Mouse (Mus musculus) kidney, postnatal 0 days (tissue): ENCODE measurements at regions not wholly inside any gene's neighbourhood (a gene's known extent, or its start where the extent isn't known, plus 50 kb on each side); places are given as distances from the start of the nearest gene placed in this dataset.

Source experiments
- ATAC-seq: fragments of 200-750 bp; cut with Nextera tagmentation; replicated peaks from 2 replicates; pipeline ENCODE4 v1.8.0; 2017; ENCODE audit warnings: low read depth, moderate number of reproducible peaks, moderate TSS enrichment, moderate library complexity; ENCODE audit not compliant: low FRiP score
- DNase-seq: peaks from one replicate; pipeline ENCODE4 v3.0.0-alpha.2; 2016; ENCODE audit warnings: low spot score
- H3K27ac ChIP-seq: fragments of 300-500 bp; sonication (generic); 2 replicates; pipeline ENCODE4 v1.5.1; 2014; ENCODE audit warnings: mild to moderate bottlenecking
- H3K27me3 ChIP-seq: fragments of 300-500 bp; sonication (generic); 2 replicates; pipeline ENCODE4 v1.6.1; 2014; ENCODE audit warnings: low read length, mixed read lengths; ENCODE audit not compliant: insufficient read depth
- H3K36me3 ChIP-seq: fragments of 300-500 bp; sonication (generic); 2 replicates; pipeline ENCODE4 v1.6.1; 2014; ENCODE audit warnings: low read length, mixed read lengths; ENCODE audit not compliant: insufficient read depth
- H3K4me1 ChIP-seq: fragments of 300-500 bp; sonication (generic); replicated peaks from 2 replicates; pipeline ENCODE4 v1.6.1; 2014; ENCODE audit warnings: antibody characterized with exemption, low read length, mixed read lengths; ENCODE audit not compliant: insufficient read depth
- H3K4me2 ChIP-seq: fragments of 300-500 bp; sonication (generic); 2 replicates; pipeline ENCODE4 v1.6.1; 2014; ENCODE audit warnings: mild to moderate bottlenecking, low read length, moderate library complexity, mixed read lengths
- H3K4me3 ChIP-seq: fragments of 300-500 bp; sonication (generic); replicated peaks from 2 replicates; pipeline ENCODE4 v1.5.1; 2014; ENCODE audit warnings: low read depth, low read length
- H3K9ac ChIP-seq: fragments of 300-500 bp; sonication (generic); 2 replicates; pipeline ENCODE4 v1.6.1; 2014; ENCODE audit warnings: low read depth, low read length
- H3K9me3 ChIP-seq: fragments of 300-500 bp; sonication (generic); replicated peaks from 2 replicates; pipeline ENCODE4 v1.6.1; 2016; ENCODE audit warnings: low read length, inconsistent platforms, mixed read lengths
- CTCF ChIP-seq: IDR thresholded peaks from 2 replicates; pipeline ENCODE4 v1.5.1; 2016; ENCODE audit warnings: antibody characterized with exemption, low read depth, mild to moderate bottlenecking, moderate library complexity
- WGBS: fragments of 180-500 bp; shearing (Covaris S2); extraction: QIAGEN DNeasy Blood & Tissue Kit; methylation state at CpG from one replicate; pipeline ENCODE4 v1.1.7; 2014; 5-methylcytosine and 5-hydroxymethylcytosine counted together

DNA sequence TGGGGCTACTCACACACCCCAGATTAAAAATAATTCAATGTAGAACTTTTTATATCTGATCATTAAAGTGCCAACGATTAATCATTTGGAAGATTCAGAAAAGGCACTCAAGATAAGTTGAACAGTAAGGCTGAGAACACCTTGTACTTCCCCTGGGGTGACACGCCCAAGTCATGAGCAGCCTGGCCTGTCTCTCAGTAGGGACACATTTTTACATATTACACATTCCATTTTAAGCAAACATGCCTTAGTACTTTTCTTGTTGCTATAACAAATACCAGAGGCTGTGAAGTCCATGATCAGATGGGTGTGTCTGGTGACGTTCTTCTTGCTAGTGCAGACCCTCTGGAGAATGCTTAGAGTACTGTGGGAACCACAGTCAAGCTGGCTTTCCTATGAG lies 184.2 kb upstream of the Tshz3 start:
- 88% methylated on average over 3 of the region's 3 CpGs for WGBS
- Histone ChIP-seq H3K4me3 (no peak overlapping the region), H3K27ac (no peak overlapping the region), H3K4me2 (no peak overlapping the region), H3K27me3 (no peaks in the 10 kb centered on the region), H3K9me3 (no peaks in the 10 kb centered on the region), H3K36me3 (no peaks in the 10 kb centered on the region), H3K4me1 (no peaks in the 10 kb centered on the region), H3K9ac (no peak overlapping the region)
- TF ChIP-seq CTCF: no peak
- DNase-seq: no peak
- ATAC-seq: no peak

DNA sequence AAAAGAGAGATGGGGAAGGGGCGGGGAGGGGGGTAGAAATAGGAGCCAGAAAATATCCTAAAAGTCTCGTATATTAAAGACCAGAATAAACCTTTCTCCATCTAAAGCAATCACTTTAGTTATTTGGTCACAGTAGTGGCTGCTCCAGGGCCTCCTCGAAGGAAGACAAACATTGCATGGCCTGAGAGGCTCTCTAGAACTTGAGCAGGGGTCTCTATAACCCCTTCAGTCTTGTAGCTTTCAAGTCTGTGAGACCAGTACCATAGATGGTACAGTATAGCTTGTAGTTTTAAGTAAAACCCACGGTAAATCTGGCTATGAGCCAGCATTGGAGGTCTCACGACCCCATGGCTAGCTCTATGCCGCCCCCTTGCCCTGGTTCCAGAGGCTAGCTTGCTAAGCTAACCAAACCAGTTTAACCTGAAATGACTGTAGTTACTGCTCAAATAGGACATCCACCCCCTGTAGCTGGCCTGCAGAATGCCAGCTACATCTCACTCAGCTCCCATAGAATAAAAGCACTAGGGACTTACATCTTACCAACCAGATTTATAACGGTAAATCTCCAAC lies 181.7 kb upstream of the Tshz3 start:
- Histone ChIP-seq H3K9me3 (no peaks in the 10 kb centered on the region), H3K4me3 (no peak overlapping the region), H3K27ac (no peak overlapping the region), H3K4me1 (no peaks in the 10 kb centered on the region), H3K27me3 (no peaks in the 10 kb centered on the region), H3K9ac (no peak overlapping the region), H3K4me2 (no peak overlapping the region), H3K36me3 (no peaks in the 10 kb centered on the region)
- DNase-seq: no peak
- TF ChIP-seq CTCF: peak; percentile 36; the same call in 1 of the 2 replicates
- WGBS: 63% methylated on average over 7 of the region's 7 CpGs
- ATAC-seq: no peak

DNA sequence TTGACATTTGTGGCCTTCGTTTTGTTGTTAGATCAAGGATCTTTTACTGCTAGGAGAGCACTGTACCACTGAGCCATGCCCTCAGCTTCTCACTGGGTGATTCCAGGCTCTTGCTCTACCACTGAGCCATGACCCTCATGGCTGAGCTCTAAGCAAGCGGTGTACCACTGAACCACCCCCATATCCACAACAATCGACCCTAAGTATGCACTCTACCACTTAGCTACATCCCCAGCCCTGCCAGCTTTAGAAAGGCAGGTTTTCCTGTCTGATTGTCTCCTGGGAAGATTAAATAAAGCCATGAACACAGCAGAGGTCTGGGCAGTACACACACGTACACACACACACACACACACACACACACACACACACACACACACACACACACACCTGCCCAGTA lies 178.9 kb upstream of the Tshz3 start:
- ATAC-seq: no peak
- H3K27ac ChIP-seq: no peak overlapping the region

DNA sequence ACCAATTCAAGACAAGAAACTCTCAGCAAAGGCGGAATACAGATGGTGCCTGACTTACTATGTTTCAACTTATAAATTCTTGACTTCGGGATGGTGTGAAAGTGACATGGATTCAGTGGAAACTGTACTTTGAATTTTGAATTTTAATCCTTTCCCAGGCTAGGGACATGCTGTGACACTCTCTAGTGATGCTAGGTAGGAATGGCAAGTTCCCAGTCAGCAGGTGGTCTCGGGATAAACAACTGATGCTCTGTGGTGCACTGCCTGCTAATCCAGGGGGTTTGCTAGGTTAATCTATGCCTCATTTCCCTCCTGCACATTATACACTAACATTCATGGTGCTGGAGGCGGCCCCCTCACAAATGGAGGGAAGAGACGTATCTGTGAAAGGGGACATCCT lies 175.0 kb upstream of the Tshz3 start:
- no peaks in the 10 kb centered on the region for H3K27me3 ChIP-seq
- no peak overlapping the region for H3K4me3 ChIP-seq
- H3K9me3 ChIP-seq: no peaks in the 10 kb centered on the region
- 71% methylated on average over 5 of the region's 5 CpGs for WGBS
- H3K4me2 ChIP-seq: no peak overlapping the region
- H3K36me3 ChIP-seq: no peaks in the 10 kb centered on the region
- no peaks in the 10 kb centered on the region for H3K4me1 ChIP-seq
- no peak overlapping the region for H3K27ac ChIP-seq
- no peak overlapping the region for H3K9ac ChIP-seq
- ATAC-seq (no peak), DNase-seq (no peak)
- TF ChIP-seq CTCF: no peak

More for the DNA sequence above, 178.9 kb upstream of the Tshz3 start:
- Histone ChIP-seq H3K4me1 (no peaks in the 10 kb centered on the region), H3K9ac (no peak overlapping the region), H3K27me3 (no peaks in the 10 kb centered on the region), H3K4me2 (no peak overlapping the region), H3K36me3 (no peaks in the 10 kb centered on the region), H3K9me3 (no peaks in the 10 kb centered on the region), H3K4me3 (no peak overlapping the region)
- 82% methylated on average over 4 of the region's 4 CpGs for WGBS
- TF ChIP-seq CTCF: no peak
- DNase-seq: no peak

DNA sequence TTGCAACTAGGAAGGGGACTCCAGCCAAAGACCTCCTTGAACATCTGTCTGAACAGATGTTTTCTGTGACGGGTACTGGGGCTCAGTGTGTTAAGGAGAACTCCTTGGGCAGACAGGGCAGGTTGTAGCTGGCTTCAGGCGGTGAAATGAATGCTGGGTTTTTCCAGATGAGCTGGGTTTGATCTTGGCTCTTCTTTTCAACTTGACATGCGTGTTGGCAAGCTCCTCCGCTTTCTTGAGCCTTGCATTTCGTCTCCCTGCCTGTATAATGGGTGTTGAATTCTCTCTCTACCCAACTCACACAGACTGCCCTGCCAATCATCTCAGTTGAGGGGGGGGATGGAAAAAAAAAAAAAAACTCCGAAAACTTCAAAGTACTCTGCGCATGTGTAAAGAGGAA lies 171.8 kb upstream of the Tshz3 start:
- Histone ChIP-seq H3K9ac (no peak overlapping the region), H3K27ac (no peak overlapping the region), H3K9me3 (no peaks in the 10 kb centered on the region), H3K4me1 (no peaks in the 10 kb centered on the region), H3K27me3 (no peaks in the 10 kb centered on the region), H3K36me3 (no peaks in the 10 kb centered on the region), H3K4me3 (no peak overlapping the region), H3K4me2 (no peak overlapping the region)
- ATAC-seq (no peak), DNase-seq (no peak)
- 67% methylated on average over 7 of the region's 7 CpGs for WGBS
- no peak for TF ChIP-seq CTCF

DNA sequence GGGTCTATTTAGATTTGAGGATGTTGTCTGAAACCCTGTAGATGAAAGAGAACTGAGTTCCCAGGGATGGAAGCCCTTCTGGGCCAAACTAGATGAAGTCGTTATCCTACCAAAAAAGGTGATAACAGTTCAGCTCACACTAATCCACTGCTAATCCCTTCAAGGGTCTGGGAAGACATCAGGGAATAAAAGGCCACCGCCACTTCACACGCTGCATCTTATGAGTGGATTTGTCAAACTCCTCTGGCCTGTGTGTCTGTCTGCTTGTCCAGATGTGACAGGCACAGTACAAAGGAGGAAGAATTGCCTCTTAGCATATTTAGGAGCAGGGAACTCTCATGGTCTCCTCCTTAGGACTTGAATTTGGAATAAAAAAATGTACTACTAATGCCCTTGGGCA lies 171.2 kb upstream of the Tshz3 start:
- no peak for ATAC-seq
- Histone ChIP-seq H3K27me3 (no peaks in the 10 kb centered on the region), H3K9ac (no peak overlapping the region), H3K36me3 (no peaks in the 10 kb centered on the region), H3K27ac (no peak overlapping the region), H3K9me3 (no peaks in the 10 kb centered on the region), H3K4me2 (no peak overlapping the region), H3K4me3 (no peak overlapping the region), H3K4me1 (no peaks in the 10 kb centered on the region)
- DNase-seq: no peak
- WGBS: 83% methylated on average over 3 of the region's 3 CpGs
- no peak for TF ChIP-seq CTCF

DNA sequence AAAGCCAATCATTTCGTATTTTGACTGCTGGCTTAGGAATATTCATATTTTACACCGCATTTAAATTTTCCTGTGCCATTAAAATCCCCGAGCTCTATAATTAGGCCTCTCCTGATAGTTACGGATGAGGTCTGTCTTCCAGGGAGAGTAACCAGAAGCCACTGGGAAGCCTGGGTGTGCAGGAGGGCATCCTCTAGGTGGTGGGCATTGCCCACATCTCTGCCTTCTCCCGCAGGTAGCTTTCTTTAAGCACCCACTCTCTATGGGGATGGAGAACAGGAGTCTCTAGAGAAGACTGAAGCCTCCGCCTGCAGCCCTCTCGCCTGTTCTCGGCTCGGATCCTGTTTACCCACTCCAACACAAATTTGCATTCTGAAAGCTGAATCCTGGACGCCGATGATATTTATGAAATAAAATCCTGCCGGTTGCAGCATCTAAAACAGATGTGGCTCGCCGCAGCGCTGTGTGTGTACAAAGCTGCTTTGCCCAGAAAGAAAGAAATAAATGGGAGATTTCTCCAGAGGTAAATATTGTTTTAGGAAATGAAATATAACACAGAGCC lies 168.3 kb upstream of the Tshz3 start:
- no peaks in the 10 kb centered on the region for H3K4me1 ChIP-seq
- H3K4me2 ChIP-seq: no peak overlapping the region
- H3K4me3 ChIP-seq: no peak overlapping the region
- WGBS: 80% methylated on average over 15 of the region's 15 CpGs
- DNase-seq (no peak), ATAC-seq (no peak)
- no peaks in the 10 kb centered on the region for H3K36me3 ChIP-seq
- no peaks in the 10 kb centered on the region for H3K9me3 ChIP-seq
- no peak overlapping the region for H3K27ac ChIP-seq
- no peak overlapping the region for H3K9ac ChIP-seq
- no peaks in the 10 kb centered on the region for H3K27me3 ChIP-seq
- TF ChIP-seq CTCF: no peak
